Mouse (Mus musculus): Measurements from ENCODE around the gene Ankrd55. TPM values are rescaled to one million over a fixed set of nuclear protein-coding genes. Genes with fewer than 3 reads are reported as not detected.
A peak's percentile ranks its signal among the peaks of the same experiment; 100 is the strongest.
"Not testable (repeated sequence)": the region's sequence is repeated elsewhere in the genome, so short reads cannot be mapped to it uniquely, and the experiment has no call there.

Gene Ankrd55
- polyA plus RNA-seq, 1 experiment from 2014 or later, result 10.1 TPM

GRCm38 (mm10) chr13:112294446-112294845 lies 6.2 kb downstream of the Ankrd55 start:
- no peaks in the 10 kb centered on the region for H3K9me3 ChIP-seq
- H3K4me1 ChIP-seq (replicated peaks), result peaks cover 6% of the 10 kb centered on the region; the same call in 1 of the 2 replicates
- no peak overlapping the region for H3K9ac ChIP-seq
- no peak overlapping the region for H3K4me2 ChIP-seq
- 94% methylated on average over 6 of the region's 6 CpGs for WGBS
- no peak overlapping the region for H3K27ac ChIP-seq (replicated peaks)
- no peak for ATAC-seq (ENCODE audit: low FRiP score, low read depth)
- H3K36me3 ChIP-seq, result no peaks in the 10 kb centered on the region
- H3K27me3 ChIP-seq, result no peaks in the 10 kb centered on the region
- H3K4me3 ChIP-seq, result no peak overlapping the region

GRCm38 (mm10) chr13:112297781-112298180 lies 9.5 kb downstream of the Ankrd55 start:
- Histone ChIP-seq H3K9me3 (no peaks in the 10 kb centered on the region), H3K27ac (replicated peaks) (no peak overlapping the region), H3K9ac (no peak overlapping the region), H3K4me2 (no peak overlapping the region), H3K4me3 (no peak overlapping the region), H3K4me1 (replicated peaks) (no peaks in the 10 kb centered on the region), H3K27me3 (no peaks in the 10 kb centered on the region), H3K36me3 (no peaks in the 10 kb centered on the region)
- 86% methylated on average over 6 of the region's 6 CpGs for WGBS
- ATAC-seq (ENCODE audit: low FRiP score, low read depth), result no peak

DNA sequence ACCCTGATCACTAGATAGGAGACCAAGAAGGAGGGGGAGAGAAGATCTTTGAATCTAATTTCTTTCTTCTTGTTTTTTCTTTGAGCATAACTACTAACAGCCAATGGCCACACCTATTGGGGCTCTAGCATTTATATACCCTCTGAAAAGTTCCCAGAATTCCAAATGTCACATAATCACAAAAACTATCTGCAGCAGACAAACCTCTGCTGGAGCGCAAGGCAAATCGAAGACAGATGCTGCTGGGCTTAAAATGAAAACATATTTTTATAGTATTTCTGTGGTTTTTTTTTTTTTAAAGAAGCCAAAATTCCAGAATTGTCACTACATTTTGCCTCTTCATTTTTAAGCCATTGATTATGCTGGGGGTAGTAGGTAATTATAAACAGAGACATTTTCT lies 15.2 kb downstream of the Ankrd55 start:
- H3K36me3 ChIP-seq, result no peaks in the 10 kb centered on the region
- 94% methylated on average over 2 of the region's 2 CpGs for WGBS
- no peak overlapping the region for H3K27ac ChIP-seq (replicated peaks)
- H3K27me3 ChIP-seq, result no peaks in the 10 kb centered on the region
- no peak overlapping the region for H3K9ac ChIP-seq
- no peaks in the 10 kb centered on the region for H3K9me3 ChIP-seq
- no peak overlapping the region for H3K4me3 ChIP-seq
- no peak overlapping the region for H3K4me2 ChIP-seq
- H3K4me1 ChIP-seq (replicated peaks), result no peaks in the 10 kb centered on the region
- no peak for ATAC-seq (ENCODE audit: low FRiP score, low read depth)

DNA sequence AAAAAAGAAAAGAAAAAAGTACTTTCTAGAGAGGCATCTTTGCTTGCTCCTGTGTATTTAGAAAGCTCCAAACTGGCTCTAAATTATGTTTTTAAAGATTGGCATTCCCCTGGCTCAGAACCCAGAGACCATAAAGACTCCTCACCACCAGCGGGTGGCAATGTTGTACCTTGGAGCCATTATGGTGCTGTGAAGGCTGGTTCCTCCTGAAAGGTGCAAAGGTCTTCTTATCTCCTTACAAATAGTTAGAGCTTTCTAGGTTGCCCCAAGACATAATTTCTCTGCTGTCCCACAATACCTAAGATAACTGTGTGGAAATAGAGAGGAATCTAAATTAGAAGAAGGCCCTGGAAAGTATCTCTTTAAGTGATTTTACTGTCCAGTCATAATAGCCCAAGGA lies 20.4 kb downstream of the Ankrd55 start:
- no peaks in the 10 kb centered on the region for H3K9me3 ChIP-seq
- no peak for ATAC-seq (ENCODE audit: low FRiP score, low read depth)
- no peak overlapping the region for H3K4me3 ChIP-seq
- no peak overlapping the region for H3K27ac ChIP-seq (replicated peaks)
- no peaks in the 10 kb centered on the region for H3K36me3 ChIP-seq
- H3K9ac ChIP-seq, result no peak overlapping the region
- no peak overlapping the region for H3K4me2 ChIP-seq
- no peaks in the 10 kb centered on the region for H3K4me1 ChIP-seq (replicated peaks)
- H3K27me3 ChIP-seq, result no peaks in the 10 kb centered on the region
- WGBS, result 17% methylated on average over 1 of the region's 1 CpGs

DNA sequence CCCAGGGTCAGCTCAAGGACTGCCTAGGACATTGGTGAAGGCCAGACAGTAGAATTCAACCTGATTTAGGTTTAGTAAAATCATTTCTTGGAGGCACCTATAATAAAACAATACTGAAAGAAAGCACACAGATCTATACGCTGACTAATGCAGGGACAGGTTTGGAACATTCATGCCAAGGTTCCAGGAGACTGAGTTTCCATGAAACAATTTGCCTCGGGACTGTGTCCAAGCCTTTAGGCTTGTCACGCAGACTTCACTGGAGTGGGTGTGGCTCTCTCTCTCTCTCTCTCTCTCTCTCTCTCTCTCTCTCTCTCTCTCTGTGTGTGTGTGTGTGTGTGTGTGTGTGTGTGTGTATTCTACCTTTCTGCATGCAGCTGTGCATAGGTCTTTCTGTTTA lies 23.4 kb downstream of the Ankrd55 start:
- H3K27me3 ChIP-seq; H3K9ac ChIP-seq; H3K4me2 ChIP-seq; H3K36me3 ChIP-seq; ATAC-seq (ENCODE audit: low FRiP score, low read depth); H3K27ac ChIP-seq (replicated peaks); H3K4me3 ChIP-seq; H3K4me1 ChIP-seq (replicated peaks); H3K9me3 ChIP-seq: not testable (repeated sequence)
- WGBS, result 74% methylated on average over 3 of the region's 3 CpGs

- H3K4me3 ChIP-seq, result no peak overlapping the region
- peak; percentile 76 for ATAC-seq (ENCODE audit: low FRiP score, low read depth)
- no peak overlapping the region for H3K9ac ChIP-seq
- WGBS, result 10% methylated on average over 3 of the region's 3 CpGs
- H3K9me3 ChIP-seq, result no peaks in the 10 kb centered on the region
- no peaks in the 10 kb centered on the region for H3K4me1 ChIP-seq (replicated peaks)
- H3K4me2 ChIP-seq, result no peak overlapping the region
- no peaks in the 10 kb centered on the region for H3K27me3 ChIP-seq
- H3K27ac ChIP-seq (replicated peaks), result no peak overlapping the region
- H3K36me3 ChIP-seq, result 0 out of 2 replicates have a peak, but pooled peaks cover 4% of the 10 kb centered on the region
These were observed 27.2 kb downstream of the Ankrd55 start for GRCm38 (mm10) chr13:112315442-112315841.

GRCm38 (mm10) chr13:112316622-112317482 lies 28.6 kb downstream of the Ankrd55 start:
- Histone ChIP-seq H3K4me1 (replicated peaks) (no peaks in the 10 kb centered on the region), H3K9ac (no peak overlapping the region), H3K4me2 (no peak overlapping the region), H3K4me3 (no peak overlapping the region), H3K36me3 (0 out of 2 replicates have a peak, but pooled peaks cover 4% of the 10 kb centered on the region), H3K27ac (replicated peaks) (no peak overlapping the region), H3K27me3 (no peaks in the 10 kb centered on the region), H3K9me3 (no peaks in the 10 kb centered on the region)
- ATAC-seq (ENCODE audit: low FRiP score, low read depth), result no peak
- 80% methylated on average over 11 of the region's 11 CpGs for WGBS

DNA sequence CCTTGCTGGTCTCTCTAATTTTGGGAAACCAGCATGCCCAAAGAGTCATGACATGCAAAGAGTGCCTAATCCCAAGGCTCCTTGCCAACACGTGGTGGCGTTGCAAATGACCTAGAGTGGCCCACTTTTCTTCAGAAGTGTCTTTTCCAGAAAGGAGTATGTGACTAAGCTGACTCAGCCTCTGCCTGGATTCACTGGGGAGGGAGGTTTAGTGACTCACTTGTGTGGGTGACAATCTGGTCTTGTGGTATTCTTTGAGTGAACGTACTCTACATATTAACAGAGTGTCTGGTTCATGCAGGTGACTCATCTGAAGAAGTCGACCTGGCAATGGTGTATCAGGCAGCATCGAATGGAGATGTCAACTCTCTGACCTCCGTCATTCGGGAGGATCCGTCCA lies 29.9 kb downstream of the Ankrd55 start:
- Histone ChIP-seq H3K4me3 (no peak overlapping the region), H3K27ac (replicated peaks) (no peak overlapping the region), H3K27me3 (no peaks in the 10 kb centered on the region), H3K9me3 (no peaks in the 10 kb centered on the region), H3K9ac (no peak overlapping the region), H3K36me3 (0 out of 2 replicates have a peak, but pooled peaks cover 4% of the 10 kb centered on the region), H3K4me1 (replicated peaks) (no peaks in the 10 kb centered on the region), H3K4me2 (no peak overlapping the region)
- WGBS, result 93% methylated on average over 8 of the region's 8 CpGs
- ATAC-seq (ENCODE audit: low FRiP score, low read depth), result no peak

DNA sequence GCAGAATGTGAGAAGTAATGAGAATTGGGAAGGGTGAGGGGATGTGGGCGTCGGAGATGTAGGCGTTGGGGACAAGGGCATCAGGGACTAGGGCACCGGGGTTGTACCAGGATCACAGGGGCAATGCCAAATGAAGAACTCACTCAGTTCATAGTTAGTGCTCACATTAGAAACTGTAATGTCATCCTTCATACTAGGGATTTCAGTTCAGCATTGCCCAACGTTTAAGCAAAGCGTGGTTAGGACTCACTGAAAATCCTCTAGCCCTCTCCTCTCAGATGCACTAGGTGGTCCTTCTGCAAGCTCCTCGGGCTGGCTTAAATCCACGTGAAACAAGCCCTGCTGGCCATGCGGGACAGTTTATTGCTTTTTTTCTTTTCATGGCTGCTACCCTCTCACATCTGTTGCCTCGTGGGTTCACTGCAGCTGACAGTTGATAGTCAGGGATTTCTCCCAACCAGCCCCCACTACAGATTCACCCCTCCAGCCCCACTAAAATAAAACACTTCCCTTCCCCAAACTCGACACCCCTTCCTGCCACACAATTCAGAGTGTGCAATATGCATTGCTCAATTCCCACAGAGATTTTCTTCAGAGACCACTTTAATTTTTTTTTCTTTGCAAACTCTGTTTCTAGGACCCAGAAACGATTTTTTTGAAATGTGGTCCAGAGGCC lies 35.5 kb downstream of the Ankrd55 start:
- no peak for ATAC-seq (ENCODE audit: low FRiP score, low read depth)
- H3K27ac ChIP-seq (replicated peaks), result no peak overlapping the region
- WGBS, result 72% methylated on average over 12 of the region's 12 CpGs
- H3K9me3 ChIP-seq, result no peaks in the 10 kb centered on the region
- H3K4me1 ChIP-seq (replicated peaks), result no peaks in the 10 kb centered on the region
- no peak overlapping the region for H3K4me3 ChIP-seq
- H3K36me3 ChIP-seq, result 0 out of 2 replicates have a peak, but pooled peaks cover 4% of the 10 kb centered on the region
- no peaks in the 10 kb centered on the region for H3K27me3 ChIP-seq
- no peak overlapping the region for H3K9ac ChIP-seq
- no peak overlapping the region for H3K4me2 ChIP-seq

DNA sequence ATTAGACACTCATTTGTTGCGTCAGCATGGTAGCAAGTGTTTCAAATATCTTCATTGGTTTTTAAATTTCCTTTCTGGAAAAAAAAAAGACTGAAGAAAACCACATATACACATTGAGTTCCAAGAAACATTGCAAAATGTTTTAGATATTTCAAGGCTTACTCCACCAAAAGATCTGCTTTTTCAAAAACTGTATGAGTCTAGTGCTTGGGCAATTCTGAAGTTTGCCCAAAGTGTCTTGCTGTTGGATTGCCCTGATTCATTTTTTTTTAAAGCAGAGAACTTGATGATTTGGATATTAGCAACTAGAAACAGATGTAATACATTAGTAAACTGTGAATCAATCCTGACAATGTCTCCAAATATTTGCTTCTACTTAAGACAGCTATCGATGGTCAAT lies 36.9 kb downstream of the Ankrd55 start:
- no peak for ATAC-seq (ENCODE audit: low FRiP score, low read depth)
- Histone ChIP-seq H3K9ac (no peak overlapping the region), H3K9me3 (no peaks in the 10 kb centered on the region), H3K27ac (replicated peaks) (no peak overlapping the region), H3K36me3 (no peaks in the 10 kb centered on the region), H3K4me1 (replicated peaks) (no peaks in the 10 kb centered on the region), H3K4me3 (no peak overlapping the region), H3K4me2 (no peak overlapping the region), H3K27me3 (no peaks in the 10 kb centered on the region)
- 99% methylated on average over 2 of the region's 2 CpGs for WGBS

- Histone ChIP-seq H3K36me3 (no peaks in the 10 kb centered on the region), H3K9me3 (no peaks in the 10 kb centered on the region), H3K4me2 (no peak overlapping the region), H3K4me1 (replicated peaks) (peaks cover 11% of the 10 kb centered on the region), H3K4me3 (no peak overlapping the region), H3K27ac (replicated peaks) (no peak overlapping the region), H3K27me3 (no peaks in the 10 kb centered on the region), H3K9ac (no peak overlapping the region)
- 88% methylated on average over 7 of the region's 7 CpGs for WGBS
- no peak for ATAC-seq (ENCODE audit: low FRiP score, low read depth)
These were observed 38.2 kb downstream of the Ankrd55 start for GRCm38 (mm10) chr13:112326403-112326802.

GRCm38 (mm10) chr13:112326977-112327376 lies 38.7 kb downstream of the Ankrd55 start:
- WGBS, result 91% methylated on average over 5 of the region's 5 CpGs
- H3K4me2 ChIP-seq, result no peak overlapping the region
- H3K27ac ChIP-seq (replicated peaks), result no peak overlapping the region
- H3K9me3 ChIP-seq, result no peaks in the 10 kb centered on the region
- H3K27me3 ChIP-seq, result no peaks in the 10 kb centered on the region
- ATAC-seq (ENCODE audit: low FRiP score, low read depth), result no peak
- no peaks in the 10 kb centered on the region for H3K36me3 ChIP-seq
- no peak overlapping the region for H3K9ac ChIP-seq
- H3K4me1 ChIP-seq (replicated peaks), result peaks cover 17% of the 10 kb centered on the region
- no peak overlapping the region for H3K4me3 ChIP-seq
